Mouse (Mus musculus): Measurements from ENCODE around the gene Alox15.

Gene Alox15

DNA sequence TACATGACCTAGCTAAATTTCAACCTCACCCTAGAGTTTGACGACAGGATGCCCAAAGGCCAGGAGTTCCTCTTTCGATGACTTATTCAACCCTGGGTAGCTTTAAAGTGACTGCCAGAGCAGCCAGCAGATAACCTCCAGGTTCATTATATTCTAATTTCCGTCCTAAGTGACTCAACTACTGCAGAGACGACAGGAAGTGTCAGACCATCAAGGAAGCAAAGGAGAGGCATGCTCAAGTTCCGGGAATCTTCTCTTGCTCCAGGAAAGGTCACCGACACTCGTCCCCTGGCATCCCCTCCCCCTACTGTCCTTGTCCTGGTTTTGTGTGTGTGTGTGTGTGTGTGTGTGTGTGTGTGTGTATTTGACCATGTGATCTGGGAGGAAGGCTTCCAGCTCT is 45.7 kb downstream of the Alox15 start:
- DNase-seq = no peak

DNA sequence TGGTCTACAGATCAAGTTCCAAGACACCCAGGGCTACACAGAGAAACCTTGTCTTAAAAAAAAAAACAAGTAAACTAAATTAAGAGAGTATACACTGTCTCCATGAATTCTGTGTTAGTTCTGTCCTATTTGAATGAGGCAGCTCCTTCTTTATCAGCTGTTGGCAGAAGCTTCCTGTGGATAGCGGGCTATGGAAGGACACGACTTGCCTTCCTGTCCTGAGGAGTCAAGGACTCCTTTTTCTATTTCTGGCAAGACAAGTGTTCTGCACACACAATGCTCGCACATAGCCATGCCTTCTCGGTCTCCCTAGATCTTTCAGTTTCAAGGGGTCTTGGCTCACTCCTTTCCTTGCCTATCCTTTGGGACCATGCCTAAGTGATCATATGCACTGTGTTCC is 49.5 kb downstream of the Alox15 start:
- no peak for DNase-seq

DNA sequence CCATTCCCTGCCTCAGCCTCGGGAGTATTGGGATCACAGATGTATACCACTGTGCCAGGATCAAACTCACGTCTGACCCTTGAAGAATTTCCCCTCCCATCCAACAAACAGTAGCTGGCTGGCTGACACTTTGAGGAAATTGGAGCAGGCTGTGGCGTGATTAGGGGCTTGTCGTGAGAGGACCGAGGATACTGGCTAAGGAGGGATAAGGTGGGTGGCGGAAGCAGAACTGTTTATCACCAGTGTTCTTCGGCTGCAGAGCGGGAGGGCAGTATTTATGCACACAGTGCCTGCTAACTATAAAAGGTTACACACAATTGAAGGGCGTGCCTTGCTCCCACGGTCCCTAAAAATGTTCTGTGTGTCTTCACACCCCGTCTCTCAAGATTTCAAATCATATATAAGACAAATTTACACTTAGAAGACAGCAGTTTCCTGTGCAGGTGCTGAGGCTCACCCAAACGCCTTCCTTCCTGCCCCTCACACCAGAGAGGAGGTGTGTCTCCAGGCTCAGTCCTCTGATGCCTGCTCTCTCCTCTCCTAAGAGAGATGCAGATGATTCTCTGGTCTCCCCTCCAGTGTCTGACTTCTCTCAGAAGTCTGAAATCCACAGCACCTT is 53.9 kb downstream of the Alox15 start:
- DNase-seq = no peak

DNA sequence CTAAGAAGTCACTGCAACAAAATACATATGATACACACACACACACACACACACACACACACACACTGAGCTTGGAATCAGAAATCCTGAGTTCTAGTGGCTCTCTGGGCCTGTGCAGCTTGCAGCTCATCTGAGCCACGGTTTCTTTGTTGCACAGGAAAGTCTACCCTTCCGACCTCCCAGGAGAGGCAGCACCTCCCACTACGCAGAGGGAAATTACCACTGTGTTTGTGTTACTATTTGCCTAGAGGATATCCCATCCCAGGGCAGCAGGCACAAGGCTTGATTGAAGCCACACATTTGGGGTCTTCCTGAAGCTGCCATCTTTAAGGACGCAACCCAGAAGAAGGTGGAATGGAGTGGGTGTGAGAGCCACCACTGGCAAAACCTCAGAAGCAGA is 54.4 kb downstream of the Alox15 start:
- no peak for DNase-seq

Measured in cerebellum, adult 9-11 months (tissue).